Mouse (Mus musculus): ENCODE results near the gene Trim72. TPM values are rescaled to one million over a fixed set of nuclear protein-coding genes. Genes with fewer than 3 reads are reported as not detected.

Gene Trim72
- total and polyA plus RNA-seq, 2 experiments from 2014 or later = 0.43 TPM; not detected in 1

DNA sequence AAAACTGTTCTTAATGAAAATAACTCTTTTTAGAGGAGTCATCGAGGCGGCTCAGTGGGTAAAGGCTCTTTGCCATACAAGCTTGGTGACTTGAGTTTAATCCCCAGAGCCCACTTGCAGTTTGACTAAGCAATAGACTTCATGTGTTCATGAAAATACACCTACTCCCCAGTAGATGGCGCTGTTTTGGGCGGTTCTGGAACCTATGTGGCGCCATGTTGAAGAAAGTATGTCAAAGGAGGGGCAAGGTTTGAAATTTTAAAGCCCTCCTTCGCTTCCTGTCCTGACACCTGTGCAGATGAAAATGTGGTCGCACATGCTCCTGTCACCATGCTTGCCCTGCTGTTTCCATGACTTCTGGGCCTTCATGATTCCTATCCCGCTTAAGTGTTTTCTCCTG, 19.2 kb downstream of the Trim72 start:
- ATAC-seq = no peak
- Histone ChIP-seq H3K27me3 (ENCODE audit: insufficient read depth, low read length) (no peaks in the 10 kb centered on the region), H3K9ac (no peak overlapping the region), H3K9me3 (ENCODE audit: low read length) (no peaks in the 10 kb centered on the region), H3K4me1 (ENCODE audit: insufficient read depth) (no peaks in the 10 kb centered on the region), H3K36me3 (ENCODE audit: insufficient read depth) (no peaks in the 10 kb centered on the region), H3K4me3 (ENCODE audit: low read depth, low read length) (no peak overlapping the region), H3K4me2 (ENCODE audit: low read depth) (no peak overlapping the region), H3K27ac (ENCODE audit: low read depth, low read length) (no peak overlapping the region)
- 67% methylated on average over 8 of the region's 8 CpGs for WGBS
- TF ChIP-seq CTCF (IDR thresholded peaks at IDR 0.05; ENCODE audit: low read depth) = peak; percentile 34
- no peak for DNase-seq

DNA sequence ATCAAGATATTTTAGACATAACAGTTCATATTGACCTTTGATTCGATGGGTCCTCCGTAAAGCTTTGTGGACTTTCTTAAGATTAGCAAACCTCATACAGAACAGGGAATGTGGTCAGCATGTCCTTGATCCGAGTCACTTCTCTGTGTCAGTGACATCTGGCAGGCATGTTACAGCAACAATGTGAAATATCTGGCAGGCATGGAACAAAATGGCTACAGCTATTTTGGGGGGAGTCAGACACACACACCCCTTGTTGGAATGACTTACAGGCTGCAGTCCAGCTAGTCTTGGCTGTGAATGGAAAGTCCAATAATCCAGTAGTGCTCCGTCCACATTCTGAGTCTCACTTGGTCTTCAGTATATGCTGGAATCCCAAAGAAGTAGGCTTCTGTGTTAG, 19.8 kb downstream of the Trim72 start:
- 93% methylated on average over 4 of the region's 4 CpGs for WGBS
- no peak for ATAC-seq
- no peak for TF ChIP-seq CTCF (IDR thresholded peaks at IDR 0.05; ENCODE audit: low read depth)

DNA sequence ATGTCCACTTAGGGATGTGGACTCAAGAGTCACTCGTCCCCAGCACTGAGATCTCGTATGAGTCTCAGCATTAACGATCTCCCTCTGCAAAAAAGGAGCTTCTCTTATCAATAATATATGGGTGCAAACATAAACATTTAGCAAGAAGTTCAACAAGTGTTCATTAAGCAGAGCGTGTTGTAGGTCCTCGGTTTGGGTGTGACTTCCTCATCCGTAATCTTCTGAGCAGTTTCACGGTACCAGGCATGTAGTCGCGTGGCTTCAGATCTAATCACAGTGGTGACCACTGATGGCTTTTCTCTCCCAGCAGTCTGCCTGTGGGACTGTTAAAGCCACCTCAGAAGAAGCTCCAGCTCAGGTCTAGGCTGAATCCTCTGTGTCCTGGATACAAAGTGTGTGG, 20.6 kb downstream of the Trim72 start:
- H3K4me1 ChIP-seq (ENCODE audit: insufficient read depth) = no peaks in the 10 kb centered on the region
- 95% methylated on average over 9 of the region's 9 CpGs for WGBS
- no peak overlapping the region for H3K4me3 ChIP-seq (ENCODE audit: low read depth, low read length)
- no peaks in the 10 kb centered on the region for H3K9me3 ChIP-seq (ENCODE audit: low read length)
- DNase-seq (no peak), ATAC-seq (no peak)
- H3K9ac ChIP-seq = no peak overlapping the region
- no peak for TF ChIP-seq CTCF (IDR thresholded peaks at IDR 0.05; ENCODE audit: low read depth)
- H3K27me3 ChIP-seq (ENCODE audit: insufficient read depth, low read length) = no peaks in the 10 kb centered on the region
- no peaks in the 10 kb centered on the region for H3K36me3 ChIP-seq (ENCODE audit: insufficient read depth)
- H3K27ac ChIP-seq (ENCODE audit: low read depth, low read length) = no peak overlapping the region
- H3K4me2 ChIP-seq (ENCODE audit: low read depth) = no peak overlapping the region

More for the DNA sequence above, 19.8 kb downstream of the Trim72 start:
- Histone ChIP-seq H3K4me1 (ENCODE audit: insufficient read depth) (no peaks in the 10 kb centered on the region), H3K27ac (ENCODE audit: low read depth, low read length) (no peak overlapping the region), H3K4me3 (ENCODE audit: low read depth, low read length) (no peak overlapping the region), H3K9ac (no peak overlapping the region), H3K4me2 (ENCODE audit: low read depth) (no peak overlapping the region), H3K9me3 (ENCODE audit: low read length) (no peaks in the 10 kb centered on the region), H3K36me3 (ENCODE audit: insufficient read depth) (no peaks in the 10 kb centered on the region), H3K27me3 (ENCODE audit: insufficient read depth, low read length) (no peaks in the 10 kb centered on the region)
- DNase-seq = no peak

GRCm38 (mm10) chr7:128024932-128025331, 21.2 kb downstream of the Trim72 start:
- no peak for TF ChIP-seq CTCF (IDR thresholded peaks at IDR 0.05; ENCODE audit: low read depth)
- Histone ChIP-seq H3K27me3 (ENCODE audit: insufficient read depth, low read length) (no peaks in the 10 kb centered on the region), H3K27ac (ENCODE audit: low read depth, low read length) (no peak overlapping the region), H3K4me3 (ENCODE audit: low read depth, low read length) (no peak overlapping the region), H3K9me3 (ENCODE audit: low read length) (no peaks in the 10 kb centered on the region), H3K9ac (no peak overlapping the region), H3K4me2 (ENCODE audit: low read depth) (no peak overlapping the region), H3K4me1 (ENCODE audit: insufficient read depth) (no peaks in the 10 kb centered on the region), H3K36me3 (ENCODE audit: insufficient read depth) (no peaks in the 10 kb centered on the region)
- DNase-seq = no peak
- ATAC-seq = no peak
- 87% methylated on average over 4 of the region's 4 CpGs for WGBS

DNA sequence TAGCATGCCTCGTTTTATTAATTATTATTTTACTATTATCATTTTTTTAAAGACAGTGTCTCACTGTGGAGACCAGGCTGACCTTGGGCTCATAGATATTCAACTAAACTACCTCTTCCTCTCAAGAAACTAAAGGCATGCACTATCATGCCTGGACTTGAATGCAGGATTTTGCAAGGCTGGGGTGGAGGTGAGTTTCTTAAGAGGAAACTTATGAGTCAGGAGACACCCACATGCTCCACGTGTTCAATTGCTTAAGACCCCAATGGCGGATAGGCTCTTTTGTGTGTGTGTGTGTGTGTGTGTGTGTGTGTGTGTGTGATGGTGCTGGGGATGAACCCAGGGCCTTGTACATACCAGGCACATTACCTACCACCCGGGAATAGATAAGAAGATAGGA, 21.6 kb downstream of the Trim72 start:
- no peak for TF ChIP-seq CTCF (IDR thresholded peaks at IDR 0.05; ENCODE audit: low read depth)
- no peaks in the 10 kb centered on the region for H3K4me1 ChIP-seq (ENCODE audit: insufficient read depth)
- H3K4me2 ChIP-seq (ENCODE audit: low read depth) = no peak overlapping the region
- no peak overlapping the region for H3K9ac ChIP-seq
- H3K4me3 ChIP-seq (ENCODE audit: low read depth, low read length) = no peak overlapping the region
- no peaks in the 10 kb centered on the region for H3K9me3 ChIP-seq (ENCODE audit: low read length)
- ATAC-seq (no peak), DNase-seq (no peak)
- 82% methylated on average over 4 of the region's 4 CpGs for WGBS
- no peaks in the 10 kb centered on the region for H3K27me3 ChIP-seq (ENCODE audit: insufficient read depth, low read length)
- H3K27ac ChIP-seq (ENCODE audit: low read depth, low read length) = no peak overlapping the region
- H3K36me3 ChIP-seq (ENCODE audit: insufficient read depth) = no peaks in the 10 kb centered on the region

- H3K4me3 ChIP-seq (ENCODE audit: low read depth, low read length) = no peak overlapping the region
- H3K27me3 ChIP-seq (ENCODE audit: insufficient read depth, low read length) = no peaks in the 10 kb centered on the region
- peak; percentile 60; the same call in 1 of the 2 replicates for ATAC-seq
- H3K4me1 ChIP-seq (ENCODE audit: insufficient read depth) = no peaks in the 10 kb centered on the region
- no peak overlapping the region for H3K27ac ChIP-seq (ENCODE audit: low read depth, low read length)
- no peak overlapping the region for H3K4me2 ChIP-seq (ENCODE audit: low read depth)
- peak; percentile 21 for DNase-seq
- no peak for TF ChIP-seq CTCF (IDR thresholded peaks at IDR 0.05; ENCODE audit: low read depth)
- H3K9ac ChIP-seq = no peak overlapping the region
- 38% methylated on average over 9 of the region's 9 CpGs for WGBS
- no peaks in the 10 kb centered on the region for H3K9me3 ChIP-seq (ENCODE audit: low read length)
- no peaks in the 10 kb centered on the region for H3K36me3 ChIP-seq (ENCODE audit: insufficient read depth)
Measured at GRCm38 (mm10) chr7:128031403-128031976, 27.7 kb downstream of the Trim72 start.

GRCm38 (mm10) chr7:128032290-128032988, 28.7 kb downstream of the Trim72 start:
- Histone ChIP-seq H3K4me1 (ENCODE audit: insufficient read depth) (no peaks in the 10 kb centered on the region), H3K9ac (no peak overlapping the region), H3K9me3 (ENCODE audit: low read length) (no peaks in the 10 kb centered on the region), H3K27me3 (ENCODE audit: insufficient read depth, low read length) (no peaks in the 10 kb centered on the region), H3K4me2 (ENCODE audit: low read depth) (no peak overlapping the region), H3K36me3 (ENCODE audit: insufficient read depth) (no peaks in the 10 kb centered on the region), H3K27ac (ENCODE audit: low read depth, low read length) (no peak overlapping the region), H3K4me3 (ENCODE audit: low read depth, low read length) (no peak overlapping the region)
- DNase-seq (no peak), ATAC-seq (no peak)
- 86% methylated on average over 5 of the region's 5 CpGs for WGBS
- no peak for TF ChIP-seq CTCF (IDR thresholded peaks at IDR 0.05; ENCODE audit: low read depth)
